Mouse (Mus musculus) liver, adult 2 months (tissue): ENCODE data around the gene Med7.

ENCODE experiments used
- CTCF ChIP-seq: fragments of 200-500 bp; IDR thresholded peaks from 2 replicates; pipeline ENCODE4 v1.5.1; 2011; ENCODE audit warnings: low read depth, low read length, control low read depth
- POLR2A ChIP-seq: fragments of 200-500 bp; IDR thresholded peaks from 2 replicates; pipeline ENCODE4 v1.6.1; 2011; ENCODE audit warnings: low read length, control low read depth; ENCODE audit not compliant: insufficient read depth; ENCODE audit errors: extremely low read depth

DNA sequence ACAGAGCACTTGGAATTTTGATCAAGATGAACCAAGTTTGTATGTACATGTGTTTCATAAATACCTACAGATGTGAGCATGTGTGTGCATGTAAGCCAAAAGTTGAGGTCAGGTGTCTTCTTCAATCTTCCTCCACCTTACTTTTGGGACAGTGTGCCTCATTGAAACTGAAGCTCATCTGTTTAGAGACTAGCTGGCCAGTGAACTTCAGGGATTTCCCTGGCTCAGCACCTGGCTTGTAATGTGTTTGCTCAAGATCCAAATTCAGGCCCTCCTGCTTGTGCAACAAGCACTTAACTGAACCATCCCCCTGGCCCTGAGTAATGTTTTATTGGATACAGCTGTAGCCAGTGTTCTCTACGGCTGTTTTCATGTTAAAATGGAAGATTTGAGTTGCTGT is 18.3 kb upstream of the Med7 start:
- no peak for TF ChIP-seq POLR2A
- no peak for TF ChIP-seq CTCF
